Mouse (Mus musculus): ENCODE results near the gene Prss35. TPM values are rescaled to one million over a fixed set of nuclear protein-coding genes. Genes with fewer than 3 reads are reported as not detected.

Gene Prss35
- polyA plus RNA-seq, 2 experiments: 55.6 to 75.5 TPM

- no peak for TF ChIP-seq POLR2A (IDR thresholded peaks at IDR 0.05; ENCODE audit: borderline replicate concordance, extremely low read depth, insufficient read depth, insufficient read length)
- Histone ChIP-seq H3K36me3 (ENCODE audit: control insufficient read depth, insufficient read depth, low read length) (no peaks in the 10 kb centered on the region), H3K27me3 (ENCODE audit: control insufficient read depth, insufficient read depth, low read length) (no peaks in the 10 kb centered on the region), H3K4me1 (ENCODE audit: control insufficient read depth, insufficient read depth, low read length) (peaks cover 8% of the 10 kb centered on the region; the same call in 1 of the 2 replicates), H3K9ac (ENCODE audit: low read depth, low read length, severe bottlenecking) (no peak overlapping the region), H3K9me3 (ENCODE audit: control insufficient read depth, low read length) (no peaks in the 10 kb centered on the region), H3K4me3 (replicated peaks; ENCODE audit: low read length) (no peak overlapping the region), H3K27ac (replicated peaks; ENCODE audit: low read depth, low read length) (no peak overlapping the region), H3K4me2 (replicated peaks; ENCODE audit: low read depth, low read length, severe bottlenecking) (no peak overlapping the region)
- 89% methylated on average over 3 of the region's 3 CpGs for WGBS
- DNase-seq (ENCODE audit: low spot score) (no peak), ATAC-seq (ENCODE audit: low FRiP score, low read depth) (no peak)
Observed at GRCm38 (mm10) chr9:86729811-86730210, 13.6 kb upstream of the Prss35 start.

- ATAC-seq (ENCODE audit: low FRiP score, low read depth) (no peak), DNase-seq (ENCODE audit: low spot score) (no peak)
- no peak overlapping the region for H3K9ac ChIP-seq (ENCODE audit: low read depth, low read length, severe bottlenecking)
- no peak overlapping the region for H3K4me2 ChIP-seq (replicated peaks; ENCODE audit: low read depth, low read length, severe bottlenecking)
- TF ChIP-seq POLR2A (IDR thresholded peaks at IDR 0.05; ENCODE audit: borderline replicate concordance, extremely low read depth, insufficient read depth, insufficient read length): no peak
- no peaks in the 10 kb centered on the region for H3K36me3 ChIP-seq (ENCODE audit: control insufficient read depth, insufficient read depth, low read length)
- no peaks in the 10 kb centered on the region for H3K4me1 ChIP-seq (ENCODE audit: control insufficient read depth, insufficient read depth, low read length)
- no peak overlapping the region for H3K27ac ChIP-seq (replicated peaks; ENCODE audit: low read depth, low read length)
- no peaks in the 10 kb centered on the region for H3K9me3 ChIP-seq (ENCODE audit: control insufficient read depth, low read length)
- no peaks in the 10 kb centered on the region for H3K27me3 ChIP-seq (ENCODE audit: control insufficient read depth, insufficient read depth, low read length)
- H3K4me3 ChIP-seq (replicated peaks; ENCODE audit: low read length): no peak overlapping the region
Observed at GRCm38 (mm10) chr9:86734357-86734756, 9.1 kb upstream of the Prss35 start.

DNA sequence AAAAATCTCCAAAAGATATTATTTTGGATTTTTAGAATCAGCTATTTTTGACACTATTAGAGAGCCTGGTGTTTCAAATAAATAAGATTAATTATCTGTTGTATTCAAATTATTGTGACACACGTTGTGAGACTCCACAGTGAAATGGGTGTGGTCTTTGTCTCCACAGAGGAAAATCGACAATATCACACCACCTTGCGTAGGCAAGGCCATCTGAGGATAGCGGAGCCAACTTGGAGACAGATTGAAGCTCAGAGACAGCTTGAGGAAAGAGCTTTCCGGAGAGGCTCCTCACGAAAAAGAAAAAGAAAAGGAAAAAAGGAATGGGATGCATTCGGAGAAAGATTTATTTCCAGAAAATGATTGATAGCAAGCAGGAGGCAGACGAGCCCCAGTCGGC lies 8.7 kb upstream of the Prss35 start:
- no peak for DNase-seq (ENCODE audit: low spot score)
- 66% methylated on average over 9 of the region's 9 CpGs for WGBS
- H3K36me3 ChIP-seq (ENCODE audit: control insufficient read depth, insufficient read depth, low read length): no peaks in the 10 kb centered on the region
- no peak overlapping the region for H3K4me2 ChIP-seq (replicated peaks; ENCODE audit: low read depth, low read length, severe bottlenecking)
- H3K9me3 ChIP-seq (ENCODE audit: control insufficient read depth, low read length): no peaks in the 10 kb centered on the region
- no peak overlapping the region for H3K27ac ChIP-seq (replicated peaks; ENCODE audit: low read depth, low read length)
- no peaks in the 10 kb centered on the region for H3K27me3 ChIP-seq (ENCODE audit: control insufficient read depth, insufficient read depth, low read length)
- TF ChIP-seq POLR2A (IDR thresholded peaks at IDR 0.05; ENCODE audit: borderline replicate concordance, extremely low read depth, insufficient read depth, insufficient read length): no peak
- H3K9ac ChIP-seq (ENCODE audit: low read depth, low read length, severe bottlenecking): no peak overlapping the region
- H3K4me1 ChIP-seq (ENCODE audit: control insufficient read depth, insufficient read depth, low read length): no peaks in the 10 kb centered on the region
- H3K4me3 ChIP-seq (replicated peaks; ENCODE audit: low read length): no peak overlapping the region
- no peak for ATAC-seq (ENCODE audit: low FRiP score, low read depth)

DNA sequence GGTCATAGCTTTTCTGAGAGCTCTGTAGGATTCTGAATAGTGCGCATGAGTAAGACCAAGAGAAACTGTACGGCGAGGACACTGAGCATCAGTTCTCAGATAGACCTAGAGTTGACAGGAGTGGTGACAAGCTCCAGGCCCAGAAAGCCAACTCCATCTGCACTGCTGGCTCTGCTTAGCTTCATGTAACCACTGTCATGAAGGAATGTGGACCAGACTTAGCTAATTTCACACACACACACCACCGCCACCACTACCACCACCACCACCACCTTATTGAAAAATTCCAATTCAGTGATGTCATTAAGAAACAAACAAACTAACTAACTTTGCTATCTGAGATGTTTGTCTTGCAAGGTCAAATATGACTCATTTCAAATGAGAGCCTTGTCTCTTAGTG lies 6.5 kb upstream of the Prss35 start:
- DNase-seq (ENCODE audit: low spot score): no peak
- 90% methylated on average over 4 of the region's 4 CpGs for WGBS
- H3K4me1 ChIP-seq (ENCODE audit: control insufficient read depth, insufficient read depth, low read length): no peaks in the 10 kb centered on the region

DNA sequence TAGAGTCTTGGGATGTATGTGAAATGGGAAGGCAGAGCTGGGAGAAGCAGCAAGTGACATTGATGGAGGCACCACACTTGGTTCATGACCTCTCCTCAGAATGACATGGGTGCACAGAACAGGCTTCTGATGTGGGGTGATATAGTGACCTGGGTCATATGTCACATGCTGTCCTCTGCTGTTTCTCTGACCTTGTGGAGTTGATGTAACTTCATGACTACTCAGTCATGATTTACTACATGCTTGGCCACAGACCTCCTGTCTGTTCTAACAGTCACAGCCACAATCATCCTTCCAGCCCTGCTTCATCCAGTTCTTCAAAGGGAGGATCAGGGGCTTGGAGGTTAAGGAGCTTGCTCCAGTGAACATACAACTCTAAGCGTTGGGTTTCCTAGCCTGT lies 5.4 kb upstream of the Prss35 start:
- Histone ChIP-seq H3K4me2 (replicated peaks; ENCODE audit: low read depth, low read length, severe bottlenecking) (no peak overlapping the region), H3K4me1 (ENCODE audit: control insufficient read depth, insufficient read depth, low read length) (peaks cover 3% of the 10 kb centered on the region), H3K27ac (replicated peaks; ENCODE audit: low read depth, low read length) (no peak overlapping the region), H3K9me3 (ENCODE audit: control insufficient read depth, low read length) (no peaks in the 10 kb centered on the region), H3K36me3 (ENCODE audit: control insufficient read depth, insufficient read depth, low read length) (no peaks in the 10 kb centered on the region), H3K27me3 (ENCODE audit: control insufficient read depth, insufficient read depth, low read length) (no peaks in the 10 kb centered on the region), H3K9ac (ENCODE audit: low read depth, low read length, severe bottlenecking) (no peak overlapping the region), H3K4me3 (replicated peaks; ENCODE audit: low read length) (no peak overlapping the region)
- TF ChIP-seq POLR2A (IDR thresholded peaks at IDR 0.05; ENCODE audit: borderline replicate concordance, extremely low read depth, insufficient read depth, insufficient read length): no peak
- DNase-seq (ENCODE audit: low spot score) (no peak), ATAC-seq (ENCODE audit: low FRiP score, low read depth) (no peak)
- 73% methylated on average over 1 of the region's 1 CpGs for WGBS

More for the DNA sequence above, 6.5 kb upstream of the Prss35 start:
- Histone ChIP-seq H3K36me3 (ENCODE audit: control insufficient read depth, insufficient read depth, low read length) (no peaks in the 10 kb centered on the region), H3K4me2 (replicated peaks; ENCODE audit: low read depth, low read length, severe bottlenecking) (no peak overlapping the region), H3K9me3 (ENCODE audit: control insufficient read depth, low read length) (no peaks in the 10 kb centered on the region), H3K27me3 (ENCODE audit: control insufficient read depth, insufficient read depth, low read length) (no peaks in the 10 kb centered on the region), H3K27ac (replicated peaks; ENCODE audit: low read depth, low read length) (no peak overlapping the region), H3K9ac (ENCODE audit: low read depth, low read length, severe bottlenecking) (no peak overlapping the region), H3K4me3 (replicated peaks; ENCODE audit: low read length) (no peak overlapping the region)
- no peak for TF ChIP-seq POLR2A (IDR thresholded peaks at IDR 0.05; ENCODE audit: borderline replicate concordance, extremely low read depth, insufficient read depth, insufficient read length)
- ATAC-seq (ENCODE audit: low FRiP score, low read depth): no peak

GRCm38 (mm10) chr9:86738801-86739200 lies 4.6 kb upstream of the Prss35 start:
- ATAC-seq (ENCODE audit: low FRiP score, low read depth): no peak
- no peak overlapping the region for H3K4me2 ChIP-seq (replicated peaks; ENCODE audit: low read depth, low read length, severe bottlenecking)
- no peak overlapping the region for H3K27ac ChIP-seq (replicated peaks; ENCODE audit: low read depth, low read length)
- no peaks in the 10 kb centered on the region for H3K27me3 ChIP-seq (ENCODE audit: control insufficient read depth, insufficient read depth, low read length)
- H3K9me3 ChIP-seq (ENCODE audit: control insufficient read depth, low read length): no peaks in the 10 kb centered on the region
- H3K36me3 ChIP-seq (ENCODE audit: control insufficient read depth, insufficient read depth, low read length): no peaks in the 10 kb centered on the region
- no peak overlapping the region for H3K9ac ChIP-seq (ENCODE audit: low read depth, low read length, severe bottlenecking)
- DNase-seq (ENCODE audit: low spot score): no peak
- no peak for TF ChIP-seq POLR2A (IDR thresholded peaks at IDR 0.05; ENCODE audit: borderline replicate concordance, extremely low read depth, insufficient read depth, insufficient read length)
- H3K4me3 ChIP-seq (replicated peaks; ENCODE audit: low read length): no peak overlapping the region
- WGBS: 91% methylated on average over 8 of the region's 8 CpGs
- peaks cover 5% of the 10 kb centered on the region for H3K4me1 ChIP-seq (ENCODE audit: control insufficient read depth, insufficient read depth, low read length)
